Mouse (Mus musculus) heart, embryonic 13.5 days (tissue): ENCODE data around the gene Klhl29. TPM values are rescaled to one million over a fixed set of nuclear protein-coding genes. Genes with fewer than 3 reads are reported as not detected.

Experiments used
- ATAC-seq: fragments of 200-750 bp; cut with Nextera tagmentation; 2 replicates; pipeline ENCODE4 v1.8.0; 2017; ENCODE audit warnings: moderate TSS enrichment; ENCODE audit not compliant: insufficient number of reproducible peaks, low FRiP score, low TSS enrichment; ENCODE audit errors: extremely low read depth
- H3K27ac ChIP-seq: fragments of 300-500 bp; sonication (generic); replicated peaks from 2 replicates; pipeline ENCODE4 v1.5.1; 2015; ENCODE audit warnings: moderate library complexity, mild to moderate bottlenecking, inconsistent platforms
- H3K27me3 ChIP-seq: fragments of 300-500 bp; sonication (generic); replicated peaks from 2 replicates; pipeline ENCODE4 v1.6.1; 2015; ENCODE audit warnings: mild to moderate bottlenecking, inconsistent platforms
- H3K36me3 ChIP-seq: fragments of 300-500 bp; sonication (generic); 2 replicates; pipeline ENCODE4 v1.6.1; 2015; ENCODE audit warnings: mild to moderate bottlenecking, inconsistent platforms
- H3K4me1 ChIP-seq: fragments of 300-500 bp; sonication (generic); 2 replicates; pipeline ENCODE4 v1.6.1; 2015; ENCODE audit warnings: inconsistent platforms
- H3K4me2 ChIP-seq: fragments of 300-500 bp; sonication (generic); 2 replicates; pipeline ENCODE4 v1.6.1; 2015; ENCODE audit warnings: inconsistent platforms, mild to moderate bottlenecking, moderate library complexity
- H3K4me3 ChIP-seq: fragments of 300-500 bp; sonication (generic); 2 replicates; pipeline ENCODE4 v1.5.1; 2015; ENCODE audit warnings: moderate library complexity, mild to moderate bottlenecking, inconsistent platforms
- H3K9ac ChIP-seq: fragments of 300-500 bp; sonication (generic); 2 replicates; pipeline ENCODE4 v1.6.1; 2015; ENCODE audit warnings: inconsistent platforms, mild to moderate bottlenecking, moderate library complexity
- H3K9me3 ChIP-seq: fragments of 300-500 bp; sonication (generic); 2 replicates; pipeline ENCODE4 v1.6.1; 2016; ENCODE audit warnings: inconsistent platforms
- WGBS: fragments of 180-500 bp; shearing (Covaris S2); methylation state at CpG from one replicate; pipeline ENCODE4 v1.1.7; 2015; ENCODE audit warnings: mixed read lengths; 5-methylcytosine and 5-hydroxymethylcytosine counted together
- polyA plus RNA-seq: library from polyadenylated mRNA; unstranded; fragments of >200 nt; fragmentation: Nextera tagmentation; extraction: Ambion mirVana; gene quantifications from 2 replicates; pipeline ENCODE4 v1.2.1, GENCODE M21; 2015

Klhl29 gene
- polyA plus RNA-seq, 1 experiment from 2014 or later = 0.29 TPM

- WGBS = 68% methylated on average over 9 of the region's 9 CpGs
- no peak overlapping the region for H3K9ac ChIP-seq
- H3K4me3 ChIP-seq = no peak overlapping the region
- no peak for ATAC-seq
- no peak overlapping the region for H3K27ac ChIP-seq
- H3K4me2 ChIP-seq = no peak overlapping the region
- H3K9me3 ChIP-seq = no peaks in the 10 kb centered on the region
- no peaks in the 10 kb centered on the region for H3K27me3 ChIP-seq
- H3K36me3 ChIP-seq = no peaks in the 10 kb centered on the region
- peaks cover 10% of the 10 kb centered on the region; the same call in 1 of the 2 replicates for H3K4me1 ChIP-seq
Measured at GRCm38 (mm10) chr12:5322444-5323087, 52.9 kb downstream of the Klhl29 start.

GRCm38 (mm10) chr12:5321017-5321416 lies 54.5 kb downstream of the Klhl29 start:
- 51% methylated on average over 3 of the region's 3 CpGs for WGBS

GRCm38 (mm10) chr12:5319359-5319973 lies 56.0 kb downstream of the Klhl29 start:
- Histone ChIP-seq H3K4me3 (no peak overlapping the region), H3K36me3 (no peaks in the 10 kb centered on the region), H3K9ac (0 out of 2 replicates have a peak overlapping the region, but pooled peaks have one; percentile 3), H3K4me2 (no peak overlapping the region), H3K9me3 (no peaks in the 10 kb centered on the region), H3K4me1 (peaks cover 10% of the 10 kb centered on the region; the same call in 1 of the 2 replicates), H3K27me3 (no peaks in the 10 kb centered on the region), H3K27ac (no peak overlapping the region)
- WGBS = 38% methylated on average over 12 of the region's 12 CpGs
- ATAC-seq = no peak

More at GRCm38 (mm10) chr12:5321017-5321416, 54.5 kb downstream of the Klhl29 start:
- no peak overlapping the region for H3K4me3 ChIP-seq
- no peak for ATAC-seq
- H3K4me2 ChIP-seq = no peak overlapping the region
- peaks cover 10% of the 10 kb centered on the region; the same call in 1 of the 2 replicates for H3K4me1 ChIP-seq
- H3K27ac ChIP-seq = no peak overlapping the region
- no peaks in the 10 kb centered on the region for H3K27me3 ChIP-seq
- H3K9me3 ChIP-seq = no peaks in the 10 kb centered on the region
- no peaks in the 10 kb centered on the region for H3K36me3 ChIP-seq
- H3K9ac ChIP-seq = no peak overlapping the region

- no peaks in the 10 kb centered on the region for H3K27me3 ChIP-seq
- H3K4me2 ChIP-seq = no peak overlapping the region
- H3K36me3 ChIP-seq = no peaks in the 10 kb centered on the region
- H3K4me3 ChIP-seq = no peak overlapping the region
- no peaks in the 10 kb centered on the region for H3K9me3 ChIP-seq
- no peak overlapping the region for H3K27ac ChIP-seq
- no peak overlapping the region for H3K9ac ChIP-seq
- peaks cover 9% of the 10 kb centered on the region; the same call in 1 of the 2 replicates for H3K4me1 ChIP-seq
- WGBS = 80% methylated on average over 9 of the region's 9 CpGs
- no peak for ATAC-seq
Measured at GRCm38 (mm10) chr12:5316029-5316567, 59.4 kb downstream of the Klhl29 start.

- H3K9ac ChIP-seq = no peak overlapping the region
- H3K4me2 ChIP-seq = no peak overlapping the region
- 74% methylated on average over 2 of the region's 2 CpGs for WGBS
Measured at GRCm38 (mm10) chr12:5307923-5308322, 67.6 kb downstream of the Klhl29 start.

GRCm38 (mm10) chr12:5305466-5305865 lies 70.0 kb downstream of the Klhl29 start:
- H3K4me3 ChIP-seq = no peak overlapping the region
- no peak overlapping the region for H3K27ac ChIP-seq
- H3K36me3 ChIP-seq = no peaks in the 10 kb centered on the region
- H3K4me2 ChIP-seq = no peak overlapping the region
- H3K9me3 ChIP-seq = no peaks in the 10 kb centered on the region
- H3K9ac ChIP-seq = no peak overlapping the region
- no peaks in the 10 kb centered on the region for H3K4me1 ChIP-seq
- no peaks in the 10 kb centered on the region for H3K27me3 ChIP-seq
- WGBS = 36% methylated on average over 1 of the region's 1 CpGs
- no peak for ATAC-seq

More at GRCm38 (mm10) chr12:5307923-5308322, 67.6 kb downstream of the Klhl29 start:
- no peaks in the 10 kb centered on the region for H3K36me3 ChIP-seq
- H3K27ac ChIP-seq = no peak overlapping the region
- no peak overlapping the region for H3K4me3 ChIP-seq
- H3K27me3 ChIP-seq = no peaks in the 10 kb centered on the region
- no peaks in the 10 kb centered on the region for H3K4me1 ChIP-seq
- no peak for ATAC-seq
- no peaks in the 10 kb centered on the region for H3K9me3 ChIP-seq

GRCm38 (mm10) chr12:5303912-5304311 lies 71.6 kb downstream of the Klhl29 start:
- WGBS = 78% methylated on average over 5 of the region's 5 CpGs
- H3K4me1 ChIP-seq = no peaks in the 10 kb centered on the region
- no peak overlapping the region for H3K4me3 ChIP-seq
- no peak overlapping the region for H3K4me2 ChIP-seq
- ATAC-seq = no peak
- no peaks in the 10 kb centered on the region for H3K9me3 ChIP-seq
- no peak overlapping the region for H3K9ac ChIP-seq
- H3K36me3 ChIP-seq = no peaks in the 10 kb centered on the region
- no peak overlapping the region for H3K27ac ChIP-seq
- no peaks in the 10 kb centered on the region for H3K27me3 ChIP-seq

GRCm38 (mm10) chr12:5303100-5303499 lies 72.4 kb downstream of the Klhl29 start:
- 85% methylated on average over 4 of the region's 4 CpGs for WGBS
- ATAC-seq = no peak

GRCm38 (mm10) chr12:5301841-5302240 lies 73.6 kb downstream of the Klhl29 start:
- WGBS = 73% methylated on average over 5 of the region's 5 CpGs
- Histone ChIP-seq H3K9ac (no peak overlapping the region), H3K4me2 (no peak overlapping the region), H3K4me1 (no peaks in the 10 kb centered on the region), H3K27ac (no peak overlapping the region), H3K27me3 (no peaks in the 10 kb centered on the region), H3K4me3 (no peak overlapping the region), H3K9me3 (no peaks in the 10 kb centered on the region), H3K36me3 (no peaks in the 10 kb centered on the region)
- no peak for ATAC-seq

More at GRCm38 (mm10) chr12:5303100-5303499, 72.4 kb downstream of the Klhl29 start:
- Histone ChIP-seq H3K27ac (no peak overlapping the region), H3K4me3 (no peak overlapping the region), H3K4me2 (no peak overlapping the region), H3K9ac (no peak overlapping the region), H3K36me3 (no peaks in the 10 kb centered on the region), H3K9me3 (no peaks in the 10 kb centered on the region), H3K27me3 (no peaks in the 10 kb centered on the region), H3K4me1 (no peaks in the 10 kb centered on the region)

GRCm38 (mm10) chr12:5296422-5296821 lies 79.1 kb downstream of the Klhl29 start:
- H3K9ac ChIP-seq = no peak overlapping the region
- no peaks in the 10 kb centered on the region for H3K4me1 ChIP-seq
- no peaks in the 10 kb centered on the region for H3K27me3 ChIP-seq
- no peak overlapping the region for H3K4me3 ChIP-seq
- H3K9me3 ChIP-seq = no peaks in the 10 kb centered on the region
- no peak overlapping the region for H3K27ac ChIP-seq
- H3K36me3 ChIP-seq = no peaks in the 10 kb centered on the region
- no peak for ATAC-seq
- 77% methylated on average over 7 of the region's 7 CpGs for WGBS
- no peak overlapping the region for H3K4me2 ChIP-seq

GRCm38 (mm10) chr12:5292316-5292715 lies 83.2 kb downstream of the Klhl29 start:
- 88% methylated on average over 7 of the region's 7 CpGs for WGBS
- Histone ChIP-seq H3K27ac (no peak overlapping the region), H3K4me1 (no peaks in the 10 kb centered on the region), H3K4me2 (no peak overlapping the region), H3K9ac (no peak overlapping the region), H3K4me3 (no peak overlapping the region), H3K27me3 (no peaks in the 10 kb centered on the region), H3K36me3 (no peaks in the 10 kb centered on the region), H3K9me3 (no peaks in the 10 kb centered on the region)
- ATAC-seq = no peak
